Mouse (Mus musculus) stomach, postnatal 0 days (tissue): ENCODE measurements around the gene Sele.

Source experiments
- CTCF ChIP-seq: IDR thresholded peaks from 2 replicates; pipeline ENCODE4 v1.5.1; 2016; ENCODE audit warnings: antibody characterized with exemption, low read depth, mild to moderate bottlenecking, moderate library complexity
- EP300 ChIP-seq: optimal IDR thresholded peaks from 2 replicates; pipeline ENCODE3; 2016; ENCODE audit warnings: antibody characterized with exemption

DNA sequence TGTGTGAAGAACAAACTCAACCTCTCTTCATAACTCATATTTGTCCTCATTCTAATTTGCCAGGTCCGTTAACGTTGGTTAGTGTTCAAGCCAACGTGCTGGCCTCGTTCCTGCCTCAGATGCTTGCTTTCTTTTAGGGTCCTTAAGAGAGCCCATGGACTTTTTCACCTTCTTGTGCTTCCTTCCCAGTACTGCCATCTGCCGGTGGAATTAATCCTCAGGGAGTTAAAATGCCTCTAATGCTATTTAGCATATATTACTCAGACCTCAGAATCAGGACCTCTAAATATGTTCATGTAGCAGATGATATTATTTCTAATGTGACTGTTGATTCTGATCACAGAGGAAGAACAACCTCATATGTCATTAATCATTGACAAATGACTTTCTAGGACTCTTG, 20.6 kb upstream of the Sele start:
- peak; percentile 46 for TF ChIP-seq CTCF
- no peak for TF ChIP-seq EP300
